Mouse (Mus musculus) thymus, adult 2 months (tissue): ENCODE data around the gene Spocd1. TPM values are rescaled to one million over a fixed set of nuclear protein-coding genes. Genes with fewer than 3 reads are reported as not detected.
A peak's percentile ranks its signal among the peaks of the same experiment; 100 is the strongest.

ENCODE experiments used
- DNase-seq: peaks from one replicate; pipeline ENCODE4 v3.0.0; 2021
- H3K27ac ChIP-seq: fragments of 200-500 bp; 2 replicates; pipeline ENCODE4 v1.5.1; 2012; ENCODE audit warnings: low read length, control low read depth; ENCODE audit not compliant: control insufficient read depth, insufficient read depth
- H3K27me3 ChIP-seq: fragments of 200-500 bp; 2 replicates; pipeline ENCODE4 v1.6.1; 2012; ENCODE audit warnings: mild to moderate bottlenecking, low read length, moderate library complexity, mixed read lengths; ENCODE audit not compliant: control insufficient read depth, insufficient read depth
- H3K36me3 ChIP-seq: fragments of 200-500 bp; 2 replicates; pipeline ENCODE4 v1.6.1; 2012; ENCODE audit warnings: mild to moderate bottlenecking, low read length, moderate library complexity; ENCODE audit not compliant: control insufficient read depth, insufficient read depth
- H3K4me1 ChIP-seq: fragments of 200-500 bp; replicated peaks from 2 replicates; pipeline ENCODE4 v1.6.1; 2012; ENCODE audit warnings: low read length; ENCODE audit not compliant: control insufficient read depth, insufficient read depth
- H3K4me3 ChIP-seq: fragments of 200-500 bp; 2 replicates; pipeline ENCODE4 v1.5.1; 2012; ENCODE audit warnings: mild to moderate bottlenecking, low read length, control low read depth, moderate library complexity; ENCODE audit not compliant: control insufficient read depth, insufficient read depth
- CTCF ChIP-seq: fragments of 200-500 bp; IDR thresholded peaks from 2 replicates; pipeline ENCODE4 v1.5.1; 2012; ENCODE audit warnings: mild to moderate bottlenecking, control low read depth, low read length, moderate library complexity, borderline replicate concordance; ENCODE audit not compliant: control insufficient read depth, poor library complexity, insufficient read depth; ENCODE audit errors: extremely low read depth
- POLR2A ChIP-seq: fragments of 200-500 bp; IDR thresholded peaks from 2 replicates; pipeline ENCODE4 v1.6.1; 2012; ENCODE audit warnings: mild to moderate bottlenecking, low read length, control low read depth, moderate library complexity; ENCODE audit not compliant: control insufficient read depth, poor library complexity, insufficient read depth; ENCODE audit errors: extremely low read depth
- whole genome bisulfite sequencing: fragments of 180-500 bp; shearing (Covaris S2); methylation state at CpG from one replicate; pipeline ENCODE4 v1.1.7; 2018; 5-methylcytosine and 5-hydroxymethylcytosine counted together
- polyA plus RNA-seq: library from polyadenylated mRNA; depleted of rRNA; stranded (reverse); fragments of >200 nt; gene quantifications from 2 replicates; pipeline ENCODE4 v1.2.3, GENCODE M21; 2012; rRNA removed

The Spocd1 gene
- 0.08 and 0.11 TPM in 2 replicates for polyA plus RNA-seq

DNA sequence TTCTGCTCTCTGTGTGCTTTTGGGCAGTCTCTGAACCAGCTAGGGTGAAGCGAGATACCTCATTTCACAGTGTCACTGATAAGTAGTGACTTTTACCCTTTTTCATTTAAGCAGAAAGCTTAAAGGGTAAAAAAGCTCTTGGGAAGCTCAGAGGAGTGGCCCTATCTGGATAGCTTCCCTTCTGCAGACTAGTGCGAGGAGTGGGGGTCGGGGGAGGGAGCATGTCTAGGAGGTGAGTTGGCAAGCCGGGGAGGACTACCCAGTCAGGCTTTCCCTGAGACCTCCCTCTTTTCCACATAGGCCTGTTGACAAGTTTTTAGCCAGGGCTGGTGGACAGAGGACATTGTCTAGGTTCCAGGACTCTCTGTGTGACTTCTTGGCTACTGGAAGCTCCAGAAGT, at the start of gene Spocd1:
TSS of gene Spocd1 (plus strand) at position 301 of the 400 bp plus-strand sequence.
- no peaks in the 10 kb centered on the region for H3K27me3 ChIP-seq
- H3K4me1 ChIP-seq: peaks cover 14% of the 10 kb centered on the region
- no peak within 1 kb of the TSS for H3K27ac ChIP-seq
- H3K4me3 ChIP-seq: no peak within 1 kb of the TSS
- H3K36me3 ChIP-seq: no peaks in the 10 kb centered on the region
- TF ChIP-seq POLR2A (no peak), CTCF (no peak)
- WGBS: 78% methylated on average over 4 of the region's 4 CpGs
- DNase-seq: no peak

DNA sequence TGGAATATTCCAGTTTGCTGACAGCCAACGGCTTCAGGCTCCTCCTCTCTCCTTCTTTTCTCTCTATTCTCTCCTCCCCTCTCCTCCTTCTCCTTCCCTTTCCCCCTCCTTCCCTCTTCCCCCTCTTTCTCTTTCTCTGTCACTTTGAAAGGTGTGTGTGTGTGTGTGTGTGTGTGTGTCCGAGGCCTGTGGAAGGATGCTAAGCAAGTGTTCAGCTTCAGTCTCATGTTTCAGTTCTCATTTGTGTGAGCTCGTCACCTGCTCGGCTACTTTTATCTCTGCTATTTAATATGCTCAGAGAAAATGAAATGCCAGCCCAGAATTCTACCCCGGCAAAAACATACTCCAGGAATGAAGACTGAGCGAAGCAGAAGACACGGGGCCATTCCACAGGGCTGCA, 48.4 kb upstream of the Spocd1 start:
- H3K36me3 ChIP-seq: no peaks in the 10 kb centered on the region
- 91% methylated on average over 7 of the region's 7 CpGs for WGBS
- no peak overlapping the region for H3K27ac ChIP-seq
- DNase-seq: no peak
- no peak for TF ChIP-seq CTCF
- TF ChIP-seq POLR2A: no peak
- no peaks in the 10 kb centered on the region for H3K27me3 ChIP-seq
- peaks cover 29% of the 10 kb centered on the region for H3K4me1 ChIP-seq
- no peak overlapping the region for H3K4me3 ChIP-seq

DNA sequence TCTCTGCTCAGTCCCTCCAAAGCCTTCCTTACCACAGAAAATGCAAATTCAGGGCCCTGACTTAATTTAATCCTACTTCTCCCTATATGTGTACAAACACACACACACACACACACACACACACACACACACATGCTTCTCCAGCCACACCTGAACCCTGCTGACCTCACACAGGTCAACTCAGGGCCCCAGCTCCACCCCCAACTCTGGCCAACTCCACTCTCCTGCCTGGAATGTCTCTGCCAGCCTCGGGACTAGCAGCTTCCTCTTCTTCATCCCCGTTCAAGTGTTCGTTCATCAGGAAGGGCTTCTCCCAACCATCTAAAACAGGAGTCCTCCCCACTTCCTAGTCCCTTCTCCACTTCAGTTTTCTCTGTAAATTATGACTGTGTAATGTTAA, 47.4 kb upstream of the Spocd1 start:
- H3K4me1 ChIP-seq: peaks cover 29% of the 10 kb centered on the region
- H3K36me3 ChIP-seq: no peaks in the 10 kb centered on the region
- no peak for DNase-seq
- 62% methylated on average over 3 of the region's 3 CpGs for WGBS
- H3K27ac ChIP-seq: peak overlapping the region; percentile 58; the same call in 1 of the 2 replicates
- TF ChIP-seq POLR2A (no peak), CTCF (no peak)
- no peak overlapping the region for H3K4me3 ChIP-seq
- no peaks in the 10 kb centered on the region for H3K27me3 ChIP-seq

DNA sequence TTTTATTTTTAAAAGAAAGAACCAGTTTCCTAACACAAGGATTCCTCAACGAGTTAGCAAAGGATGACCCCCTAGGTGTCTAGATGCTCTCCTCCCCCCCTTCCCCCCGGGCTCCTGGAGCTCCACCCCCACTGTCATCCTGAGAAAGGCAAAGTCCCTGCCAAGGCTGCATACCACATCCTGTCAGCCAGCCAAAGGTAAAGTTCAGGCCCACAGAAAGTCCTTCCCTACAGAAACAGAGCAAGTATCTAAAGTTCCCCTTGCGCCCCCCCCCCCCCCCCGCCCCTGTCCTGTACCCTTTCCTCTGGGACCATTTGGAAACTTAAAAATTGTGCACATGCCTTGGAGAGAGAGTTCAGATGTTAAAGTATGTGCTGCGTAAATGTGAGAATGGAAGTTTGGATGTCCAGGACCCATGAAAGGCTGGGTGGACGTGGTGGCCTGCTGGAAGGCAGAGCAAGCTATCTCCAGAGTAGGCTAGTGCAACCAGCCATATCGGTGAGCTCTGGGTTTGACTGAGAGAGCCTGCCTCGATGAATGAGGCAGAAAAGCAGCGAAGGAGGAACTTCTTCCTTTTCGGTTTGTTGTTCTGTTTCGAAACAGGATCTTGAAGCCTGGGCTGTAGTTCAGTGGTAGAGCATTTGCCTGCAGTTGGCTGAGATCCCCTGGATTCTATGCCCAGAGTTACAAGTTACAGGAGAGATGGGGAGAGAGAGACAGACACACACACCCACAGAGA, 46.3 kb upstream of the Spocd1 start:
- under 1% methylated on average over 11 of the region's 11 CpGs for WGBS
- Histone ChIP-seq H3K27ac (peak overlapping the region; percentile 89), H3K36me3 (no peaks in the 10 kb centered on the region), H3K4me1 (peaks cover 22% of the 10 kb centered on the region), H3K4me3 (peak overlapping the region; percentile 28), H3K27me3 (no peaks in the 10 kb centered on the region)
- TF ChIP-seq POLR2A (no peak), CTCF (no peak)
- DNase-seq: peak; percentile 74

DNA sequence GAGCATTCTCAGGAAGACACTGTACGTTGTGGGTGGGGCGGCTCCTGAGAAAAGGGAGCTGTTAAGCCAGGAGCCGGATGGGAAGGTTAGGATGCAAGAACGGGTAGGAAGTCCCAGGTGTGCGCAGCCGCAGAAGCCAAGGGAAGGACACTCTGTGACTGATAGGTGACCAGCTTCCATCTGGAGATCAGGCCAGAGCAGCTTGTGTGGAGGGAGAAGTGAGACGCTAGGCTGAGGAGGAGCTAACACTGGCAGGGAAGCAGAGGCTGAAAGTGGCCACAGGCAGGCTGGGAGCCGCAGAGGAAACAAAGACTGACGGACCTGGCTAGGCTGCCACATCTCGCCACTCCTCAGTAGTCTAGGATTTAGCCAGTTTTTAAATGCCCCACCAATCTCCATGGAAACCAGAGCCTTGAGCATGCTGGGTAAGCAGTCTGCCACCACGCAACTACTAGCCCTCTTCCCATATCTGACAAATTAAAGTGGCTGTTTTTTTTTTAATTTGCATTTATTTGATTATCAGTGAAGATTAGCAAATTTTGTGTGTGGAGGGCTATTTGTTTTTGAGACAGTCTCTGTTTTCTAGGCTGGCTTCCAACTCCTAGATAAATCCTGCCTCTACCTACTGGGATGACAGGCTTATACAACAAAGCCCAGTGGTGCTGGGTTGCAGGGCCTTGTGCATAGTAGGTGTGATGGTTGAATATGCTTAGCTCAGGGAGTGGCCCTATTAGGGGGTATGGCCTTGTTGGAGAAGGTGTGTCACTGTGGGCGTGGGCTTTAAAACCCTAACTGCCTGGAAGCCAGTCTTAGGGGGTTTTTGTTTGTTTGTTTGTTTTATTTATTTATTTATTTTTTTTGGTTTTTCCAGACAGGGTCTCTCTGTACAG, 44.8 kb upstream of the Spocd1 start:
- no peak for DNase-seq
- H3K4me1 ChIP-seq: peaks cover 19% of the 10 kb centered on the region
- TF ChIP-seq POLR2A: no peak
- no peak for TF ChIP-seq CTCF
- no peaks in the 10 kb centered on the region for H3K36me3 ChIP-seq
- H3K4me3 ChIP-seq: no peak overlapping the region
- peak overlapping the region; percentile 89 for H3K27ac ChIP-seq
- H3K27me3 ChIP-seq: no peaks in the 10 kb centered on the region
- WGBS: 63% methylated on average over 12 of the region's 12 CpGs

DNA sequence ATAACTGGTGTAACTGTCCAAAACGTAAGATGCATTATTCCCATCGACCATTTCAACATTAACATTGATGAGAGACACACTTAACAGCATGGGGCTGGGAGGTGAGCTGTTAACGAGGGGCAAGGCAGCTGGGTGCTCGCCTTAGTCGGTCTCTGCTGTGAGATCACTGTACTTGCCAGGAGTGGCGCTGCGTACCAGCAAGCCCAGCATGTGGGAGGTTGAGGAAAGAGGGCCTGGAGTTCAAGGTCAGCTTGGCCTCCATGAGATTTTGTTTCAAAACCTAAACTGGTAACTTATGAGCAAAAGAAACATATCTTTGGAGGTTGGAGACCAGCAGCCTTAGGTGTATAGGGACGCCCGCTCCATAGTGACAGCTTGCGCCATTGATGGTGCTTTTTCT, 39.4 kb upstream of the Spocd1 start:
- no peak for DNase-seq
- no peak overlapping the region for H3K4me3 ChIP-seq
- H3K27ac ChIP-seq: no peak overlapping the region
- 96% methylated on average over 10 of the region's 10 CpGs for WGBS
- TF ChIP-seq POLR2A: no peak
- TF ChIP-seq CTCF: no peak
- H3K27me3 ChIP-seq: no peaks in the 10 kb centered on the region
- H3K4me1 ChIP-seq: no peaks in the 10 kb centered on the region
- no peaks in the 10 kb centered on the region for H3K36me3 ChIP-seq
